Mouse (Mus musculus) midbrain, embryonic 14.5 days (tissue): ENCODE measurements around the gene Rpl23a. TPM values are rescaled to one million over a fixed set of nuclear protein-coding genes. Genes with fewer than 3 reads are reported as not detected.

Experiments
- ATAC-seq: fragments of 200-750 bp; cut with Nextera tagmentation; 2 replicates; pipeline ENCODE4 v1.8.0; 2017; ENCODE audit warnings: moderate number of reproducible peaks, moderate library complexity; ENCODE audit not compliant: low FRiP score, low TSS enrichment
- DNase-seq: peaks from one replicate; pipeline ENCODE4 v3.0.0-alpha.2; 2015
- H3K27ac ChIP-seq: fragments of 300-500 bp; sonication (generic); replicated peaks from 2 replicates; pipeline ENCODE4 v1.5.1; 2014; ENCODE audit warnings: mild to moderate bottlenecking, low read depth, low read length, moderate library complexity
- H3K27me3 ChIP-seq: fragments of 300-500 bp; sonication (generic); 2 replicates; pipeline ENCODE4 v1.6.1; 2014; ENCODE audit warnings: low read length, control low read depth, mixed read lengths; ENCODE audit not compliant: control insufficient read depth, insufficient read depth
- H3K36me3 ChIP-seq: fragments of 300-500 bp; sonication (generic); 2 replicates; pipeline ENCODE4 v1.6.1; 2014; ENCODE audit warnings: low read length, control low read depth; ENCODE audit not compliant: control insufficient read depth, insufficient read depth
- H3K4me1 ChIP-seq: fragments of 300-500 bp; sonication (generic); 2 replicates; pipeline ENCODE4 v1.6.1; 2014; ENCODE audit warnings: mild to moderate bottlenecking, antibody characterized with exemption, low read length, control low read depth; ENCODE audit not compliant: control insufficient read depth, insufficient read depth
- H3K4me2 ChIP-seq: fragments of 300-500 bp; sonication (generic); 2 replicates; pipeline ENCODE4 v1.6.1; 2014; ENCODE audit warnings: mild to moderate bottlenecking, low read length, moderate library complexity
- H3K4me3 ChIP-seq: fragments of 300-500 bp; sonication (generic); replicated peaks from 2 replicates; pipeline ENCODE4 v1.5.1; 2014; ENCODE audit warnings: low read depth, low read length
- H3K9ac ChIP-seq: fragments of 300-500 bp; sonication (generic); replicated peaks from 2 replicates; pipeline ENCODE4 v1.6.1; 2014; ENCODE audit warnings: mild to moderate bottlenecking, low read length, moderate library complexity
- H3K9me3 ChIP-seq: fragments of 300-500 bp; sonication (generic); 2 replicates; pipeline ENCODE4 v1.6.1; 2016; ENCODE audit warnings: low read length, control low read depth, mixed read lengths; ENCODE audit not compliant: control insufficient read depth
- WGBS: fragments of 180-500 bp; shearing (Covaris S2); extraction: QIAGEN DNeasy Blood & Tissue Kit; methylation state at CpG from one replicate; pipeline ENCODE4 v1.1.7; 2014; 5-methylcytosine and 5-hydroxymethylcytosine counted together
- microRNA-seq: library from miRNA; unstranded; fragments of <30 nt; microRNA quantifications from one replicate; pipeline ENCODE4, GENCODE M21; 2016
- polyA plus RNA-seq: library from polyadenylated mRNA; unstranded; fragments of >200 nt; fragmentation: Nextera tagmentation; extraction: Ambion mirVana; gene quantifications from 2 replicates; pipeline ENCODE4 v1.2.1, GENCODE M21; 2014

The Rpl23a gene
- polyA plus RNA-seq, 1 experiment from 2014 or later: 977 TPM

GRCm38 (mm10) chr11:78134344-78134743, 49.0 kb downstream of the Rpl23a start:
- no peak overlapping the region for H3K4me2 ChIP-seq
- H3K4me3 ChIP-seq: no peak overlapping the region
- DNase-seq (no peak), ATAC-seq (no peak)
- no peak overlapping the region for H3K27ac ChIP-seq
- 92% methylated on average over 3 of the region's 3 CpGs for WGBS
- no peaks in the 10 kb centered on the region for H3K4me1 ChIP-seq
- H3K27me3 ChIP-seq: no peaks in the 10 kb centered on the region
- no peaks in the 10 kb centered on the region for H3K9me3 ChIP-seq
- 0 out of 2 replicates have a peak, but pooled peaks cover 3% of the 10 kb centered on the region for H3K36me3 ChIP-seq
- no peak overlapping the region for H3K9ac ChIP-seq

GRCm38 (mm10) chr11:78133915-78134314, 49.5 kb downstream of the Rpl23a start:
- no peak overlapping the region for H3K9ac ChIP-seq
- no peaks in the 10 kb centered on the region for H3K4me1 ChIP-seq
- no peaks in the 10 kb centered on the region for H3K27me3 ChIP-seq
- H3K36me3 ChIP-seq: 0 out of 2 replicates have a peak, but pooled peaks cover 5% of the 10 kb centered on the region
- no peak overlapping the region for H3K27ac ChIP-seq
- 97% methylated on average over 6 of the region's 6 CpGs for WGBS
- H3K9me3 ChIP-seq: no peaks in the 10 kb centered on the region
- H3K4me2 ChIP-seq: no peak overlapping the region
- ATAC-seq: no peak
- no peak overlapping the region for H3K4me3 ChIP-seq
- DNase-seq: no peak

Small RNAs within 50 kb of the gene (microRNA-seq; reads per million reads assigned to microRNA genes)
- not detected for gene Mir7653

Other genes starting within 250 kb of the Rpl23a start
- 18.5 and 20.3 TPM in 2 replicates for gene Phf12, start 200.8 kb downstream of the Rpl23a start, polyA plus RNA-seq
- 51.3 and 62.5 TPM in 2 replicates for gene Dhrs13, start 151.3 kb downstream of the Rpl23a start, polyA plus RNA-seq
- 57.4 and 64.8 TPM in 2 replicates for gene Flot2, start 145.7 kb downstream of the Rpl23a start, polyA plus RNA-seq
- gene Eral1, start 103.2 kb downstream of the Rpl23a start, polyA plus RNA-seq: 33.2 and 35.8 TPM in 2 replicates
- 29.3 and 30.4 TPM in 2 replicates for gene Fam222b, start 88.9 kb downstream of the Rpl23a start, polyA plus RNA-seq
- gene Traf4, start 18.0 kb downstream of the Rpl23a start, polyA plus RNA-seq: 68.4 and 103 TPM in 2 replicates
- 3.9 and 4.2 TPM in 2 replicates for gene Nek8, start 6.9 kb downstream of the Rpl23a start, polyA plus RNA-seq
- gene Tlcd1, start 6.9 kb downstream of the Rpl23a start, polyA plus RNA-seq: 6.4 and 6.9 TPM in 2 replicates
- gene Rab34, start 4.8 kb upstream of the Rpl23a start, polyA plus RNA-seq: 51.7 and 53.3 TPM in 2 replicates
- 0.97 and 1.0 TPM in 2 replicates for gene Proca1, start 9.8 kb upstream of the Rpl23a start, polyA plus RNA-seq
- 84.5 and 99.1 TPM in 2 replicates for gene Sdf2, start 62.2 kb upstream of the Rpl23a start, polyA plus RNA-seq
- gene Supt6, start 62.4 kb upstream of the Rpl23a start, polyA plus RNA-seq: 21.2 and 29.5 TPM in 2 replicates
- 52.8 and 72.1 TPM in 2 replicates for gene 2610507B11Rik, start 78.2 kb upstream of the Rpl23a start, polyA plus RNA-seq
- 0.15 and 0.34 TPM in 2 replicates for gene BC030499, start 107.3 kb upstream of the Rpl23a start, polyA plus RNA-seq
- 5.8 and 8.7 TPM in 2 replicates for gene Spag5, start 117.9 kb upstream of the Rpl23a start, polyA plus RNA-seq
- gene Aldoc, start 139.4 kb upstream of the Rpl23a start, polyA plus RNA-seq: 71.2 and 89.5 TPM in 2 replicates
- gene Pigs, start 144.8 kb upstream of the Rpl23a start, polyA plus RNA-seq: 54.7 and 63.6 TPM in 2 replicates
- 78.3 and 98.1 TPM in 2 replicates for gene Unc119, start 159.9 kb upstream of the Rpl23a start, polyA plus RNA-seq
- not detected in 2 replicates for gene Foxn1, start 203.0 kb upstream of the Rpl23a start, polyA plus RNA-seq
- not detected in 2 replicates for gene Slc13a2, start 238.6 kb upstream of the Rpl23a start, polyA plus RNA-seq